Mouse (Mus musculus) gastrocnemius, postnatal 36 days (tissue): ENCODE measurements at regions not wholly inside any gene's neighbourhood (a gene's known extent, or its start where the extent isn't known, plus 50 kb on each side); places are given as distances from the start of the nearest gene placed in this dataset.

Source experiments
- DNase-seq, 2 experiments: peaks; one replicate each; pipeline ENCODE4 v3.0.0; 2022
- intact Hi-C: fragments of 180-260 bp; cut with DNase I; formaldehyde crosslinking; loops from one replicate; pipeline ENCODE4 v1.15.1; 2025

- DNase-seq, result no peak
- intact Hi-C loops, result no loop called here
These were observed 304.2 kb upstream of the Tbx3 start for GRCm38 (mm10) chr5:119366296-119366695.

- intact Hi-C loops, result no loop called here
- DNase-seq, result no peak
These were observed 300.0 kb upstream of the Tbx3 start for GRCm38 (mm10) chr5:119370481-119370880.

GRCm38 (mm10) chr5:119370931-119371330, 299.5 kb upstream of the Tbx3 start:
- intact Hi-C loops, result no loop called here
- no peak for DNase-seq

- intact Hi-C loops, result no loop called here
- DNase-seq, result no peak
These were observed 296.4 kb upstream of the Tbx3 start for GRCm38 (mm10) chr5:119373774-119374700.

- intact Hi-C loops, result no loop called here
- no peak for DNase-seq
These were observed 295.6 kb upstream of the Tbx3 start for GRCm38 (mm10) chr5:119374861-119375260.

GRCm38 (mm10) chr5:119378261-119378660, 292.2 kb upstream of the Tbx3 start:
- no peak for DNase-seq
- intact Hi-C loops, result no loop called here

- DNase-seq, result no peak
- intact Hi-C loops, result no loop called here
These were observed 290.5 kb upstream of the Tbx3 start for GRCm38 (mm10) chr5:119379915-119380432.

- no peak for DNase-seq
These were observed 289.0 kb upstream of the Tbx3 start for GRCm38 (mm10) chr5:119381495-119381894.

GRCm38 (mm10) chr5:119385506-119385905, 285.0 kb upstream of the Tbx3 start:
- DNase-seq, result no peak
- intact Hi-C loops, result no loop called here

More at GRCm38 (mm10) chr5:119381495-119381894, 289.0 kb upstream of the Tbx3 start:
- intact Hi-C loops, result no loop called here

GRCm38 (mm10) chr5:119386821-119387220, 283.6 kb upstream of the Tbx3 start:
- DNase-seq, result no peak
- intact Hi-C loops, result no loop called here

- DNase-seq, result no peak
- intact Hi-C loops, result no loop called here
These were observed 283.2 kb upstream of the Tbx3 start for GRCm38 (mm10) chr5:119387261-119387660.

- DNase-seq, result no peak
- intact Hi-C loops, result no loop called here
These were observed 281.6 kb upstream of the Tbx3 start for GRCm38 (mm10) chr5:119388841-119389240.

- intact Hi-C loops, result no loop called here
- peak; percentile 12 to 27 for DNase-seq
These were observed 281.1 kb upstream of the Tbx3 start for GRCm38 (mm10) chr5:119389384-119389783.

- intact Hi-C loops, result no loop called here
- no peak for DNase-seq
These were observed 280.6 kb upstream of the Tbx3 start for GRCm38 (mm10) chr5:119389857-119390256.

GRCm38 (mm10) chr5:119398475-119398874, 272.0 kb upstream of the Tbx3 start:
- intact Hi-C loops, result no loop called here
- no peak for DNase-seq

GRCm38 (mm10) chr5:119400223-119400935, 270.1 kb upstream of the Tbx3 start:
- intact Hi-C loops, result no loop called here
- DNase-seq, result no peak

- intact Hi-C loops, result no loop called here
- no peak for DNase-seq
These were observed 268.6 kb upstream of the Tbx3 start for GRCm38 (mm10) chr5:119401915-119402314.

- DNase-seq, result no peak
- intact Hi-C loops, result no loop called here
These were observed 267.8 kb upstream of the Tbx3 start for GRCm38 (mm10) chr5:119402651-119403050.

GRCm38 (mm10) chr5:119410966-119411365, 259.5 kb upstream of the Tbx3 start:
- no peak for DNase-seq
- intact Hi-C loops, result no loop called here

- DNase-seq, result no peak
- intact Hi-C loops, result no loop called here
These were observed 254.6 kb upstream of the Tbx3 start for GRCm38 (mm10) chr5:119415835-119416234.

GRCm38 (mm10) chr5:119418486-119418885, 252.0 kb upstream of the Tbx3 start:
- DNase-seq, result no peak
- intact Hi-C loops, result no loop called here
